Mouse (Mus musculus): ENCODE measurements around the gene Rsrc2. TPM values are rescaled to one million over a fixed set of nuclear protein-coding genes. Genes with fewer than 3 reads are reported as not detected.
"Not testable (repeated sequence)": the region's sequence is repeated elsewhere in the genome, so short reads cannot be mapped to it uniquely, and the experiment has no call there.

Gene Rsrc2
- polyA plus RNA-seq, 1 experiment from 2014 or later = 118 TPM

DNA sequence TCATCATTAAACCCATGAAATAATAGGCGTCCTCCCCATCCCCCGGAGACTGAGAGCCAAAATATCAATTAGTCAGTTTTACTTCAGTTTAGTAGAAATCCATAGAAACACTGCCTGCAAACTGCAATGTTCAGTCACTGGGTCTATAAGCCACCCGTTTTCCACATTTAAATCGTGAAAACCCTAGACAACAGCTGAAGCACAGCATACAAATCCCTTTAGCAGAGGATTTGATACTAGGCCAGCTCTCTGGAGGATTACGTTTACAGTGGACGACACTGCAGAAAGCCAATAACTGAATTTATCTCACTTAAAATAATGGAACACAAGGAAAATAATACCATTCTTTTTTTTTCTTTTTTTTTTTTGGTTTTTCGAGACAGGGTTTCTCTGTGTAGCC, 1.6 kb downstream of the Rsrc2 start:
- peaks cover 28% of the 10 kb centered on the region for H3K36me3 ChIP-seq (replicated peaks; ENCODE audit: control insufficient read depth, insufficient read depth)
- H3K9me3 ChIP-seq (ENCODE audit: control insufficient read depth, low read length) = no peaks in the 10 kb centered on the region
- WGBS = 26% methylated on average over 7 of the region's 7 CpGs
- peak overlapping the region; percentile 72 for H3K4me3 ChIP-seq (replicated peaks; ENCODE audit: low read length)
- H3K9ac ChIP-seq = peak overlapping the region; percentile 64
- no peak overlapping the region for H3K27ac ChIP-seq
- DNase-seq (ENCODE audit: low spot score) = no peak
- peaks cover 27% of the 10 kb centered on the region for H3K4me1 ChIP-seq (replicated peaks; ENCODE audit: control insufficient read depth, insufficient read depth, low read length)
- peak overlapping the region; percentile 84 for H3K4me2 ChIP-seq (replicated peaks)
- H3K27me3 ChIP-seq (ENCODE audit: control insufficient read depth, insufficient read depth, low read length) = no peaks in the 10 kb centered on the region
- no peak for ATAC-seq (ENCODE audit: low FRiP score)

DNA sequence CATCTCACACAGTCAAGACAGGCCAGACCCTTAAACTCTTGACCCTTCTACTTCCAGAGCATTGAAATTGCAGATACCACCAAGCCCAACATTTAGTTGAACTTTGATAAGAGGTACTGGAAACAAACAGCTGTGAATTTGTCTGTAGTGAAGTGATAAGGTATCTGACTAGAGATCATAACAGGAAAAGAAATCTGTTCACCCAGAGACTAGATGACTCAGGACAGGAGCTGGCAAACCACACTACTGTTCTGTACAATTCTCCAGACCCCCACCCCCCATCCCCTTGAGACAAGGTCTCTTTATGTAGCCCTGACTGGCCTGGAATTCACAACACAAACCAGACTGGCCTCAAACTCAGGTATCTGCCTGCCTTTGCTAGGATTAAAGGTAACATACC, 3.0 kb downstream of the Rsrc2 start:
- H3K9me3 ChIP-seq (ENCODE audit: control insufficient read depth, low read length) = no peaks in the 10 kb centered on the region
- H3K27ac ChIP-seq = no peak overlapping the region
- ATAC-seq (ENCODE audit: low FRiP score) (no peak), DNase-seq (ENCODE audit: low spot score) (no peak)
- H3K36me3 ChIP-seq (replicated peaks; ENCODE audit: control insufficient read depth, insufficient read depth) = peaks cover 40% of the 10 kb centered on the region
- H3K4me3 ChIP-seq (replicated peaks; ENCODE audit: low read length) = peak overlapping the region; percentile 72; the same call in 1 of the 2 replicates
- peaks cover 27% of the 10 kb centered on the region for H3K4me1 ChIP-seq (replicated peaks; ENCODE audit: control insufficient read depth, insufficient read depth, low read length)
- peak overlapping the region; percentile 64; the same call in 1 of the 2 replicates for H3K9ac ChIP-seq
- H3K27me3 ChIP-seq (ENCODE audit: control insufficient read depth, insufficient read depth, low read length) = no peaks in the 10 kb centered on the region
- peak overlapping the region; percentile 84 for H3K4me2 ChIP-seq (replicated peaks)

DNA sequence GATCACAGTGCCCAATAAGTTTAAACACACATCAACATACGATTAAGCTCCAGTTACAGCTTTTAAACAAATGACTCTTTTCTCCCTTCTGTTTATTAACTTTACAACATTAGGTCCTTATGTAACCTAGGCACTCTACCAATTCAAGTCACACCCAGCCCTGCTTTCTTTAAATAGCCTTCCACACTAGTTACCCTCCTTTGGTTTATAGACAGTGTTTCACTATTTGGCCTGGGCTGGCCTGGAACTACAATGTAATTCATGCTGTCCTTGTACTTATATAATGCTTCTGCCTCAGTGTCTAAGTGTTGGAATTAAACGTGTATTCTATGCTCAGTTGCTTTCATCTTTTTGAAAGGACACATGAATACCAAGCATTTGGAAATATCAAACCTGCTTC, 4.9 kb downstream of the Rsrc2 start:
- H3K27ac ChIP-seq = no peak overlapping the region
- no peak overlapping the region for H3K9ac ChIP-seq
- H3K36me3 ChIP-seq (replicated peaks; ENCODE audit: control insufficient read depth, insufficient read depth) = peaks cover 59% of the 10 kb centered on the region
- 95% methylated on average over 2 of the region's 2 CpGs for WGBS
- no peak for DNase-seq (ENCODE audit: low spot score)
- H3K4me3 ChIP-seq (replicated peaks; ENCODE audit: low read length) = no peak overlapping the region
- no peak overlapping the region for H3K4me2 ChIP-seq (replicated peaks)
- H3K27me3 ChIP-seq (ENCODE audit: control insufficient read depth, insufficient read depth, low read length) = no peaks in the 10 kb centered on the region
- H3K4me1 ChIP-seq (replicated peaks; ENCODE audit: control insufficient read depth, insufficient read depth, low read length) = peaks cover 23% of the 10 kb centered on the region
- ATAC-seq (ENCODE audit: low FRiP score) = no peak
- H3K9me3 ChIP-seq (ENCODE audit: control insufficient read depth, low read length) = no peaks in the 10 kb centered on the region

DNA sequence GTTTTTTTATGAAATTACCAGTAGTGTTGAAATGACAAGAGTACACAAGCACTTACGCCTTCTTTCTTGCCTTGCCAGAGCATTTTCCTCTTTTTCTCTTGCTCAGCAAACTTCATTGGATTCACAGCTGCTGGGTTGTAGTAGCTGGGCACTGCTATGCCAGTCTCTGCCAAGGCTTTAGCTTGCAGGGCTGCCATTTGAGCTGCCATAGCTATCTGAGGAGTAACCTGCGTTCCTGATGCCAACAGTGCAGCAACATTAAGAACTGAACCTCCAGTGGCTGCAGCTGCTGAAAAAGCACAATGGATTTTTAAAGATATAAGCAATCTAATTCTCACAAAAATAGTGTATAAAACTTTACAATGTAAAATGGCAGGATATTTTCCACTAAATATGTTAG, 18.2 kb downstream of the Rsrc2 start:
- DNase-seq (ENCODE audit: low spot score) = no peak
- no peaks in the 10 kb centered on the region for H3K9me3 ChIP-seq (ENCODE audit: control insufficient read depth, low read length)
- H3K4me3 ChIP-seq (replicated peaks; ENCODE audit: low read length) = no peak overlapping the region
- whole genome bisulfite sequencing = 97% methylated on average over 2 of the region's 2 CpGs
- H3K9ac ChIP-seq = no peak overlapping the region
- peaks cover 85% of the 10 kb centered on the region for H3K36me3 ChIP-seq (replicated peaks; ENCODE audit: control insufficient read depth, insufficient read depth)
- H3K4me1 ChIP-seq (replicated peaks; ENCODE audit: control insufficient read depth, insufficient read depth, low read length) = no peaks in the 10 kb centered on the region
- no peak for ATAC-seq (ENCODE audit: low FRiP score)
- no peak overlapping the region for H3K27ac ChIP-seq
- no peaks in the 10 kb centered on the region for H3K27me3 ChIP-seq (ENCODE audit: control insufficient read depth, insufficient read depth, low read length)
- no peak overlapping the region for H3K4me2 ChIP-seq (replicated peaks)

DNA sequence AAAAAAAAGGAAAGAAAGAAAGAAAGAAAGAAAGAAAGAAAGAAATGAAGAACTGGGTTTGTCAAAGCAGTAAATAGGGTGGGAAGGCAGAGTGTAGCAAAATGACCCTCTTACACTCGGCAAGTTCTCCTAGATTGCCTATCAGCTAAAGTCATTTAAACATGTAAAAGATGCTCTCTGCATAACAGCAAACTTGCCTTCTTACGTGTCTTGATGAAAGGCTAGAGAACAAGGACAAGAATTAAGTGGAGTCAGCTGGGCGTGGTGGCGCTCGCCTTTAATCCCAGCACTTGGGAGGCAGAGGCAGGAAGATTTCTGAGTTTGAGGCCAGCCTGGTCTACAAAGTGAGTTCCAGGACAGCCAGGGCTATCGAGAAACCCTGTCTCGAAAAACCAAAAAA, 25.4 kb downstream of the Rsrc2 start:
- H3K27ac ChIP-seq; H3K9ac ChIP-seq; H3K4me3 ChIP-seq (replicated peaks; ENCODE audit: low read length); H3K27me3 ChIP-seq (ENCODE audit: control insufficient read depth, insufficient read depth, low read length); H3K4me2 ChIP-seq (replicated peaks); H3K9me3 ChIP-seq (ENCODE audit: control insufficient read depth, low read length); ATAC-seq (ENCODE audit: low FRiP score); DNase-seq (ENCODE audit: low spot score): not testable (repeated sequence)
- Histone ChIP-seq H3K36me3 (replicated peaks; ENCODE audit: control insufficient read depth, insufficient read depth) (peaks cover 16% of the 10 kb centered on the region), H3K4me1 (replicated peaks; ENCODE audit: control insufficient read depth, insufficient read depth, low read length) (peaks cover 12% of the 10 kb centered on the region)
- 90% methylated on average over 7 of the region's 7 CpGs for WGBS

DNA sequence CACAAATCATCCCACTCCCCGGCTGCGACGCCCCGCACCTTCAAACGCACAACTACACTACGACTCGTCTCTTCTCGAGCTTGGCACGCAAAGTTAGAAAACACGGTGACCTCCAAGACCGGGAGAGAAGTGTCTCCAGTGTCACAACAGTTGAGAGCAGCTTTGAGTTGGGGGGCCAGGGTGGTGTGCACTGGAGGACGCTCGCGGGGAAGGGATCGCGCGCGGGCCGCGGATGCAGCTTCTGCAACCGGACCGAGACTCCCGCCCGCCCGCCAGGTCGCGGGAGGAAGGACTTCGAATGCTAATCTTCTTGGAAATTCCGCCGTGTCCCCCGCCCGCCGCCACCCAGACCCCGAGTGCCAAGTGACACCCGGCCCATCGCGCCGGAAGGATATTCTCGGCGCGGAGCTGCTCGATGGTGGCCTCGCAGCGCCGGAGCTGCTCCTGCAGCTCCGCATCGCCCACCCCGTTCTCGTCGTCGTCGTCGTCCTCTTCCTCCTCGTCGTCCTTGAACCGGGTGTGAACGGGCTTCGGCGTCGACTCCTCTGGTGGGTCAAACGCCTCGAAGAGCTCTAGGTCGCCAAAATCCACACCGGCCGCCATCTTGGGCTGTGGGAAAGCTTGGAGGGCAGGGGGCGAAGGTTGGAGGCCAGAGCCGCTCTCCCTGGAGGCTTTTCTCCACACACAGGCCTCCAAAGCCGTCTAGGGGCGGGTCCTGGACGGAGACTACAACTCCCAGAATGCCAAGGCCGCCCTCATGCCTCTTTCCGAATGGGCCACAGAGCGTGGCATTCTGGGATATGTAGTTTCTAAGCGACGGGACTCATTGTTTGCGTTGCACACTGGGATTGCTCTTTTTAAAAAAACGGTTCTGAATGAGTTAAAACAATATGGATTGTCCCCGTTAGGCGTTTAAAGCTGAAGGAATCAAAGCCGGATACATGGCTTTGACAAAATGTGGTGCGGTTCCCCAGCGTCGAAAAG, 28.6 kb downstream of the Rsrc2 start, which contains the start of gene Zcchc8:
TSS of gene Zcchc8 (minus strand) at position 773 of the 984 bp plus-strand sequence.
- H3K9me3 ChIP-seq (ENCODE audit: control insufficient read depth, low read length) = no peaks in the 10 kb centered on the region
- H3K4me3 ChIP-seq (replicated peaks; ENCODE audit: low read length) = peak within 1 kb of the TSS; percentile 71
- no peaks in the 10 kb centered on the region for H3K27me3 ChIP-seq (ENCODE audit: control insufficient read depth, insufficient read depth, low read length)
- H3K36me3 ChIP-seq (replicated peaks; ENCODE audit: control insufficient read depth, insufficient read depth) = peaks cover 23% of the 10 kb centered on the region
- peak within 1 kb of the TSS; percentile 80 for H3K4me2 ChIP-seq (replicated peaks)
- peak within 1 kb of the TSS; percentile 74 for H3K9ac ChIP-seq
- WGBS = under 1% methylated on average over 83 of the region's 83 CpGs
- peaks cover 16% of the 10 kb centered on the region for H3K4me1 ChIP-seq (replicated peaks; ENCODE audit: control insufficient read depth, insufficient read depth, low read length)
- H3K27ac ChIP-seq = peak within 1 kb of the TSS; percentile 85
- DNase-seq (ENCODE audit: low spot score) (peak; percentile 98), ATAC-seq (ENCODE audit: low FRiP score) (peak; percentile 100)

DNA sequence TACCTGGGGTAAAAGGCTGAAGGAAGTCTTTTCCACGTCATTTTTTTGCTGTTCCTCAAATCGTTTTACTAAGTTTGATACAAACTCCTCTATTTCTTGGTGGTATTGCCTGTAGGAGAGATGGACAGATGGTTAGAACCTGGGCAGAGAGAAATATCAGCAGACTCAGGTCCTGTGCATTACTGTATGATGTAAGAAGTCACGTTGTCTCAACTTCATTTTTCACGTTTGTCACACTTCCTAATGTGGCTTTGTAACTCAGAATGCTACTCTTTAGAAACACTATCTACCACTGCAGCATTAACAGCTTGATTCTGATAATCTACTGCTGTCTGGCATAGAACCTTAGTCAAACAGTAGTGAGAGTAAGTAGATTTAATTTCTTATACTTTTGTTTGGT, 34.6 kb downstream of the Rsrc2 start:
- peaks cover 81% of the 10 kb centered on the region for H3K36me3 ChIP-seq (replicated peaks; ENCODE audit: control insufficient read depth, insufficient read depth)
- ATAC-seq (ENCODE audit: low FRiP score) = no peak
- DNase-seq (ENCODE audit: low spot score) = no peak

DNA sequence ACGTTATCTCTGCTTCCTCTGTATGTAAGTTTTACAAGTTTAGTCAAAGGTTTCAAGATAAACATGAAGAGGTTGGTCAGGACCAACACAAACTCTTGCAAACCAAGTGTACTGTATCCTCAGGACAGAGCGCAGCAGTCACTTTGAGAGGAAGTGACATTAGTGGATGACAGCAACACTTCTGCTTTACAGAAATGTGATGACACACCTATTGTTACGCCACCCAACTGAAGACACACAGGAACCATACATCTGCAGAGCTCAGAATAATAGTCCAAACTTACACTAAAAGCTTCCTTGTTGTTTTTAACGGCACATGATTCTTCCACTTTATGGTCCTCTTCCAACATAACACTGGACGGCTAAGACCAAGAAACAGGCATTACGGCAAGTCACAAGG, 35.4 kb downstream of the Rsrc2 start:
- DNase-seq (ENCODE audit: low spot score) (no peak), ATAC-seq (ENCODE audit: low FRiP score) (no peak)
- Histone ChIP-seq H3K27ac (no peak overlapping the region), H3K36me3 (replicated peaks; ENCODE audit: control insufficient read depth, insufficient read depth) (peaks cover 89% of the 10 kb centered on the region), H3K9ac (no peak overlapping the region), H3K27me3 (ENCODE audit: control insufficient read depth, insufficient read depth, low read length) (no peaks in the 10 kb centered on the region), H3K4me1 (replicated peaks; ENCODE audit: control insufficient read depth, insufficient read depth, low read length) (peaks cover 4% of the 10 kb centered on the region), H3K9me3 (ENCODE audit: control insufficient read depth, low read length) (no peaks in the 10 kb centered on the region), H3K4me2 (replicated peaks) (no peak overlapping the region), H3K4me3 (replicated peaks; ENCODE audit: low read length) (no peak overlapping the region)
- 95% methylated on average over 6 of the region's 6 CpGs for WGBS

More for the DNA sequence above, 34.6 kb downstream of the Rsrc2 start:
- Histone ChIP-seq H3K9ac (no peak overlapping the region), H3K27ac (no peak overlapping the region), H3K4me3 (replicated peaks; ENCODE audit: low read length) (no peak overlapping the region), H3K4me1 (replicated peaks; ENCODE audit: control insufficient read depth, insufficient read depth, low read length) (peaks cover 12% of the 10 kb centered on the region), H3K4me2 (replicated peaks) (no peak overlapping the region), H3K9me3 (ENCODE audit: control insufficient read depth, low read length) (no peaks in the 10 kb centered on the region), H3K27me3 (ENCODE audit: control insufficient read depth, insufficient read depth, low read length) (no peaks in the 10 kb centered on the region)
- 93% methylated on average over 4 of the region's 4 CpGs for WGBS

DNA sequence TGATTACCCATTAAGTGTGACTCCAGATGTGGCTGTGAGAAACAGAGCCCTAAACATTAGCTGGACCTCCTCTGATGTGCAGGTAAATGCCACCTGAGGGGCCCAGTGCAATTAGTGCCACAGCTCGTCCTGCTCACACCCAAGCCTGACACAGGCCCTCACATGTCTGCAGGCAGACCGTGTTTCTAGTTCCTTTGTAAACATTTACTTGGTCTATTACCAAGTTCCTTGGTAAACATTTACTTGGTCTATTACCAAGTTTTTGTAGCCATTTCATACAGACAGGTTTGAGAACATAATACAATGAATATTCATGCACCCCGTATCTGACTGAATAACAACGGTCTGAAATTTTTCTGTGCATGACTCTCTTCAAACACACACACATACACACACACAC, 39.6 kb downstream of the Rsrc2 start:
- no peak for DNase-seq (ENCODE audit: low spot score)
- H3K4me3 ChIP-seq (replicated peaks; ENCODE audit: low read length) = no peak overlapping the region
- peaks cover 96% of the 10 kb centered on the region for H3K36me3 ChIP-seq (replicated peaks; ENCODE audit: control insufficient read depth, insufficient read depth)
- no peak overlapping the region for H3K27ac ChIP-seq
- no peak for ATAC-seq (ENCODE audit: low FRiP score)
- no peaks in the 10 kb centered on the region for H3K9me3 ChIP-seq (ENCODE audit: control insufficient read depth, low read length)
- no peaks in the 10 kb centered on the region for H3K27me3 ChIP-seq (ENCODE audit: control insufficient read depth, insufficient read depth, low read length)
- H3K4me1 ChIP-seq (replicated peaks; ENCODE audit: control insufficient read depth, insufficient read depth, low read length) = no peaks in the 10 kb centered on the region
- WGBS = 93% methylated on average over 4 of the region's 4 CpGs
- H3K4me2 ChIP-seq (replicated peaks) = no peak overlapping the region
- no peak overlapping the region for H3K9ac ChIP-seq
